8 mouse cellular contexts compared by ENCODE assay signal in the genomic region with DNA sequence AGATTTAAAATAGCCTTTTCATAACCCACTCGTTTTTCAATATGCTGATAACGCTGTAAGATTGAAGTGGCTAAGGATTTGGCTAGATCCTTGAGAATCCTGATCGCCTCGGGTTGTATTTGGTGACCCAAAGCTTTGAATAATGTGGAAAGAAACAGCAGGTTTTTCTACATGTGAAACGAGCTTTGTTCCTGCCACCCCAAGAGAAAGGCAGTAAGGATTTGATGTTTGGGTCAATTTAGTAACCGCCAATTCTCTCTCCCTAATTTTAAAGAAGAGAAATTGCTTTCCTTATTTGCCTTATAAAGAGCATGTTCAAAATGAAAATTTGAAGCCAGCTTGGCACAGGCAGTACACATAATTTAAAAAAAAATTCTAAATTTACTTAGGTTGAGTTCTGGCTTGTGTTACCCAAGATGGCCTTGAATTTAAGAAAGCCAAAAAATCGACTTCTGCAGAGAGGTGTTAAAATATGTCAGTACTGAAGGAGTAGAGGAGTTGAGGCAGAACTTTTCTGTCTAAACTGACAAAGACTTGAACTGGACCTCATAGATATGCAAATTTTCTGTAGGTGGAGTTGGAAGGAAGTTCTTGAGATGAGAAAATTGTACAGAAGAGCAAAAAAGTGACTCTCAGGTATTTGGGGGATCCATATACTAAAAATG. TPM values are rescaled to one million over a fixed set of nuclear protein-coding genes. Genes with fewer than 3 reads are reported as not detected.
DNase-seq lines count a peak whose midpoint lies in the region; ATAC-seq and TF ChIP-seq lines count a peak whose summit lies in the region.

No protein-coding gene starts in this region.

- no peak for TF ChIP-seq EP300 in lung, postnatal 0 days (IDR thresholded peaks at IDR 0.05)

- peak overlapping the region; percentile 90 for H3K4me3 ChIP-seq in lung, postnatal 0 days (ENCODE audit: low read depth, low read length)
- H3K4me3 ChIP-seq in embryonic facial prominence, embryonic 12.5 days: peak overlapping the region; percentile 96
- peak overlapping the region; percentile 70 for H3K4me3 ChIP-seq in intestine, postnatal 0 days (ENCODE audit: low read depth, low read length)
- H3K4me3 ChIP-seq in small intestine, adult 2 months (ENCODE audit: low read depth, low read length): peak overlapping the region; percentile 82; the same call in 1 of the 2 replicates

- H3K4me1 ChIP-seq in lung, postnatal 0 days (ENCODE audit: insufficient read depth, low read depth, low read length): peaks cover 11% of the 10 kb centered on the region; the same call in 1 of the 2 replicates
- peaks cover 13% of the 10 kb centered on the region for H3K4me1 ChIP-seq in embryonic facial prominence, embryonic 12.5 days
- no peaks in the 10 kb centered on the region for H3K4me1 ChIP-seq in intestine, postnatal 0 days (replicated peaks; ENCODE audit: control insufficient read depth, insufficient read depth, low read length)
- peaks cover 5% of the 10 kb centered on the region; the same call in 1 of the 2 replicates for H3K4me1 ChIP-seq in small intestine, adult 2 months (ENCODE audit: control insufficient read depth, insufficient read depth, insufficient read length, low read length)

- no peak for DNase-seq in lung, postnatal 0 days (ENCODE audit: low spot score)
- no peak for DNase-seq in lung, postnatal 36 days
- DNase-seq in cerebellum, adult 11-12 months: no peak
- DNase-seq in spleen, postnatal 14 days (ENCODE audit: low spot score in 2 of 2): no peak
- no peak for DNase-seq in cerebellum, postnatal 36 days

- no peaks in the 10 kb centered on the region for H3K9me3 ChIP-seq in lung, postnatal 0 days (ENCODE audit: low read length)
- no peaks in the 10 kb centered on the region for H3K9me3 ChIP-seq in embryonic facial prominence, embryonic 12.5 days
- no peaks in the 10 kb centered on the region for H3K9me3 ChIP-seq in intestine, postnatal 0 days (ENCODE audit: control insufficient read depth)

- TF ChIP-seq CTCF in lung, postnatal 0 days (IDR thresholded peaks at IDR 0.05): no peak
- no peak for TF ChIP-seq CTCF in intestine, postnatal 0 days (IDR thresholded peaks at IDR 0.05; ENCODE audit: low read depth)
- no peak for TF ChIP-seq CTCF in small intestine, adult 2 months (IDR thresholded peaks at IDR 0.05; ENCODE audit: extremely low read depth, insufficient read length, insufficient replicate concordance, low read depth, low read length)

- no peak for TF ChIP-seq POLR2A in small intestine, adult 2 months (IDR thresholded peaks at IDR 0.05; ENCODE audit: low read depth, low read length)

- H3K27ac ChIP-seq in lung, postnatal 0 days (ENCODE audit: low read length): peak overlapping the region; percentile 84
- peak overlapping the region; percentile 86 for H3K27ac ChIP-seq in embryonic facial prominence, embryonic 12.5 days
- H3K27ac ChIP-seq in intestine, postnatal 0 days (ENCODE audit: low read depth, low read length): peak overlapping the region; percentile 71
- H3K27ac ChIP-seq in small intestine, adult 2 months (ENCODE audit: insufficient read depth, low read depth, low read length): peak overlapping the region; percentile 82

- peak overlapping the region; percentile 67 for H3K4me2 ChIP-seq in lung, postnatal 0 days (replicated peaks; ENCODE audit: low read depth, low read length)
- H3K4me2 ChIP-seq in embryonic facial prominence, embryonic 12.5 days (replicated peaks): peak overlapping the region; percentile 56
- H3K4me2 ChIP-seq in intestine, postnatal 0 days (replicated peaks; ENCODE audit: low read depth): peak overlapping the region; percentile 71

- no peaks in the 10 kb centered on the region for H3K36me3 ChIP-seq in lung, postnatal 0 days (ENCODE audit: insufficient read depth, low read length)
- H3K36me3 ChIP-seq in embryonic facial prominence, embryonic 12.5 days: no peaks in the 10 kb centered on the region
- H3K36me3 ChIP-seq in intestine, postnatal 0 days (ENCODE audit: control insufficient read depth, insufficient read depth): no peaks in the 10 kb centered on the region; the same call in 1 of the 2 replicates
- H3K36me3 ChIP-seq in small intestine, adult 2 months (ENCODE audit: control insufficient read depth, insufficient read depth, low read length): no peaks in the 10 kb centered on the region

- no peaks in the 10 kb centered on the region for H3K27me3 ChIP-seq in lung, postnatal 0 days (replicated peaks; ENCODE audit: insufficient read depth, low read length)
- H3K27me3 ChIP-seq in embryonic facial prominence, embryonic 12.5 days: no peaks in the 10 kb centered on the region
- no peaks in the 10 kb centered on the region for H3K27me3 ChIP-seq in intestine, postnatal 0 days (replicated peaks; ENCODE audit: control insufficient read depth, insufficient read depth, low read length)
- H3K27me3 ChIP-seq in small intestine, adult 2 months (ENCODE audit: control insufficient read depth, insufficient read depth, low read length): no peaks in the 10 kb centered on the region

- WGBS in lung, postnatal 0 days: 2% methylated on average over 7 of the region's 7 CpGs
- WGBS in embryonic facial prominence, embryonic 12.5 days: 6% methylated on average over 7 of the region's 7 CpGs
- WGBS in intestine, postnatal 0 days: under 1% methylated on average over 7 of the region's 7 CpGs
- WGBS in small intestine, adult 2 months: 2% methylated on average over 7 of the region's 7 CpGs

- H3K9ac ChIP-seq in lung, postnatal 0 days (replicated peaks; ENCODE audit: low read depth): peak overlapping the region; percentile 61
- H3K9ac ChIP-seq in embryonic facial prominence, embryonic 12.5 days: peak overlapping the region; percentile 69
- H3K9ac ChIP-seq in intestine, postnatal 0 days (ENCODE audit: low read depth, low read length): peak overlapping the region; percentile 55

- no peak for ATAC-seq in lung, postnatal 0 days
- ATAC-seq in embryonic facial prominence, embryonic 12.5 days (ENCODE audit: insufficient number of reproducible peaks, insufficient read depth, low FRiP score, low TSS enrichment): no peak
- ATAC-seq in intestine, postnatal 0 days: no peak

RNA-seq across cellular contexts. Expression of gene Canx, which starts 1.0 kb away (rescaled TPM):
- polyA plus RNA-seq in lung, postnatal 0 days (2015; fragmentation: Nextera tagmentation; extraction: Ambion mirVana): 168 and 186 TPM in 2 replicates
- polyA plus RNA-seq in embryonic facial prominence, embryonic 12.5 days (2016; fragmentation: Nextera tagmentation; extraction: Ambion mirVana): 287 and 307 TPM in 2 replicates
- 181 and 187 TPM in 2 replicates for polyA plus RNA-seq in intestine, postnatal 0 days (2015; fragmentation: Nextera tagmentation; extraction: Ambion mirVana)
- 12.0 and 31.9 TPM in 2 replicates for polyA plus RNA-seq in small intestine, adult 2 months (2012; rRNA removed)

RNA-seq across cellular contexts. Expression of gene Cby3, which starts 27.8 kb away (rescaled TPM):
- 0.40 and 0.53 TPM in 2 replicates for polyA plus RNA-seq in lung, postnatal 0 days (2015; fragmentation: Nextera tagmentation; extraction: Ambion mirVana)
- 0.46 and 0.73 TPM in 2 replicates for polyA plus RNA-seq in embryonic facial prominence, embryonic 12.5 days (2016; fragmentation: Nextera tagmentation; extraction: Ambion mirVana)
- 0.17 and 0.30 TPM in 2 replicates for polyA plus RNA-seq in intestine, postnatal 0 days (2015; fragmentation: Nextera tagmentation; extraction: Ambion mirVana)
- polyA plus RNA-seq in small intestine, adult 2 months (2012; rRNA removed): 0.15 and 0.51 TPM in 2 replicates

RNA-seq across cellular contexts. Expression of gene Maml1, which starts 34.3 kb away (rescaled TPM):
- 5.2 and 6.2 TPM in 2 replicates for polyA plus RNA-seq in lung, postnatal 0 days (2015; fragmentation: Nextera tagmentation; extraction: Ambion mirVana)
- polyA plus RNA-seq in embryonic facial prominence, embryonic 12.5 days (2016; fragmentation: Nextera tagmentation; extraction: Ambion mirVana): 9.2 and 9.7 TPM in 2 replicates
- polyA plus RNA-seq in intestine, postnatal 0 days (2015; fragmentation: Nextera tagmentation; extraction: Ambion mirVana): 2.5 and 2.6 TPM in 2 replicates
- 7.5 and 12.6 TPM in 2 replicates for polyA plus RNA-seq in small intestine, adult 2 months (2012; rRNA removed)

RNA-seq across cellular contexts. Expression of gene Hnrnph1, which starts 50.4 kb away (rescaled TPM):
- polyA plus RNA-seq in lung, postnatal 0 days (2015; fragmentation: Nextera tagmentation; extraction: Ambion mirVana): 154 and 172 TPM in 2 replicates
- 590 and 605 TPM in 2 replicates for polyA plus RNA-seq in embryonic facial prominence, embryonic 12.5 days (2016; fragmentation: Nextera tagmentation; extraction: Ambion mirVana)
- polyA plus RNA-seq in intestine, postnatal 0 days (2015; fragmentation: Nextera tagmentation; extraction: Ambion mirVana): 111 and 112 TPM in 2 replicates
- polyA plus RNA-seq in small intestine, adult 2 months (2012; rRNA removed): 5.9 and 11.5 TPM in 2 replicates
